Mouse (Mus musculus) cerebellum, adult 2 months (tissue): ENCODE measurements around the gene Cog7.

Experiments
- CTCF ChIP-seq: fragments of 200-500 bp; IDR thresholded peaks from 2 replicates; pipeline ENCODE4 v1.5.1; 2011; ENCODE audit warnings: low read depth, mild to moderate bottlenecking, control low read depth, low read length, moderate library complexity, borderline replicate concordance; ENCODE audit not compliant: insufficient read depth
- POLR2A ChIP-seq: fragments of 200-500 bp; IDR thresholded peaks from 2 replicates; pipeline ENCODE4 v1.6.1; 2011; ENCODE audit warnings: low read length, control low read depth, borderline replicate concordance; ENCODE audit not compliant: insufficient read depth

GRCm38 (mm10) chr7:121955802-121956201, 25.7 kb downstream of the Cog7 start:
- no peak for TF ChIP-seq POLR2A
- TF ChIP-seq CTCF: no peak
